Mouse (Mus musculus) G1E (cell line): ENCODE data around the gene Hfe. TPM values are rescaled to one million over a fixed set of nuclear protein-coding genes. Genes with fewer than 3 reads are reported as not detected.
A peak's percentile ranks its signal among the peaks of the same experiment; 100 is the strongest.

ENCODE experiments used
- ATAC-seq: 2 replicates; pipeline ENCODE4 v1.8.0; 2016; ENCODE audit warnings: mild to moderate bottlenecking; ENCODE audit not compliant: insufficient number of reproducible peaks, poor library complexity, low FRiP score, severe bottlenecking; ENCODE audit errors: extremely low read depth
- DNase-seq: peaks from one replicate; pipeline ENCODE4 v3.0.0; 2012; ENCODE audit warnings: low spot score
- H3K27me3 ChIP-seq: 2 replicates; pipeline ENCODE4 v1.6.1; 2012; ENCODE audit warnings: mild to moderate bottlenecking, low read length, inconsistent platforms; ENCODE audit not compliant: insufficient read depth
- H3K36me3 ChIP-seq: replicated peaks from 2 replicates; pipeline ENCODE3; 2012; ENCODE audit warnings: mild to moderate bottlenecking, inconsistent platforms
- H3K4me1 ChIP-seq: 2 replicates; pipeline ENCODE4 v1.6.1; 2012; ENCODE audit warnings: low read depth, low read length, inconsistent platforms, mixed read lengths; ENCODE audit not compliant: insufficient read depth
- H3K4me3 ChIP-seq: 2 replicates; pipeline ENCODE4 v1.5.1; 2012; ENCODE audit warnings: low read depth, mild to moderate bottlenecking, inconsistent platforms, low read length, moderate library complexity, mixed read lengths
- H3K9me3 ChIP-seq: replicated peaks from 2 replicates; pipeline ENCODE4 v1.6.1; 2012; ENCODE audit warnings: inconsistent platforms
- CTCF ChIP-seq: IDR thresholded peaks from 2 replicates; pipeline ENCODE4 v1.5.1; 2012; ENCODE audit warnings: low read depth, low read length, inconsistent platforms, mixed read lengths
- GATA1 ChIP-seq: IDR thresholded peaks from 2 replicates; pipeline ENCODE4 v1.6.1; 2012; ENCODE audit warnings: borderline replicate concordance, low read length, inconsistent platforms, mixed read lengths
- GATA2 ChIP-seq: IDR thresholded peaks from 2 replicates; pipeline ENCODE4 v1.6.1; 2012; ENCODE audit warnings: low read depth, low read length, inconsistent platforms, borderline replicate concordance
- POLR2AphosphoS5 ChIP-seq: IDR thresholded peaks from 2 replicates; pipeline ENCODE4 v1.6.1; 2012; ENCODE audit warnings: low read depth, low read length, inconsistent platforms; ENCODE audit not compliant: insufficient replicate concordance
- TAL1 ChIP-seq: conservative IDR thresholded peaks from 2 replicates; pipeline ENCODE4 v1.6.1; 2012; ENCODE audit warnings: low read depth, low read length, inconsistent platforms, mixed read lengths
- polyA plus RNA-seq: library from polyadenylated mRNA; stranded (reverse); fragments of >175 nt; gene quantifications from 2 replicates; pipeline ENCODE4 v1.2.3, GENCODE M21; 2012
- total RNA-seq, 2 experiments: library from RNA; stranded (forward) in 1 of 2; stranded (reverse) in 1 of 2; fragments of 200-1000 nt in 1 of 2; fragments of >200 nt in 1 of 2; fragmentation: Nextera tagmentation in 1 of 2; gene quantifications; 2 replicates each; pipeline ENCODE4 v1.2.3; 2014 to 2017

The Hfe gene
- total and polyA plus RNA-seq, 3 experiments = 0.16 TPM; not detected in 2

DNA sequence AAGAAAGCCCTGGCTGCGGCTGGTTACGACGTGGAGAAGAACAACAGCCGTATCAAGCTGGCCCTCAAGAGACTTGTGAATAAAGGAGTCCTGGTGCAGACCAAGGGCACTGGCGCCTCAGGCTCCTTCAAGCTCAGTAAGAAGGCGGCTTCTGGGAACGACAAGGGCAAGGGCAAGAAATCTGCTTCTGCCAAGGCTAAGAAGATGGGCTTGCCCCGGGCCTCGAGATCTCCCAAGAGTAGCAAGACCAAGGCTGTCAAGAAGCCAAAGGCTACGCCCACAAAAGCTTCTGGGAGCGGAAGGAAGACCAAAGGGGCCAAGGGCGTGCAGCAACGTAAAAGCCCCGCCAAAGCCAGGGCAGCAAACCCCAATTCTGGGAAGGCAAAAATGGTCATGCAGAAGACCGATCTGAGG lies 14.6 kb downstream of the Hfe start:
- ATAC-seq (no peak), DNase-seq (no peak)
- Histone ChIP-seq H3K4me1 (peaks cover 26% of the 10 kb centered on the region), H3K27me3 (no peaks in the 10 kb centered on the region), H3K4me3 (no peak overlapping the region; the same call in 1 of the 2 replicates), H3K36me3 (no peaks in the 10 kb centered on the region), H3K9me3 (no peaks in the 10 kb centered on the region)
- no peak for TF ChIP-seq TAL1
- TF ChIP-seq POLR2AphosphoS5 = no peak
- no peak for TF ChIP-seq GATA2
- TF ChIP-seq CTCF = no peak
- no peak for TF ChIP-seq GATA1

DNA sequence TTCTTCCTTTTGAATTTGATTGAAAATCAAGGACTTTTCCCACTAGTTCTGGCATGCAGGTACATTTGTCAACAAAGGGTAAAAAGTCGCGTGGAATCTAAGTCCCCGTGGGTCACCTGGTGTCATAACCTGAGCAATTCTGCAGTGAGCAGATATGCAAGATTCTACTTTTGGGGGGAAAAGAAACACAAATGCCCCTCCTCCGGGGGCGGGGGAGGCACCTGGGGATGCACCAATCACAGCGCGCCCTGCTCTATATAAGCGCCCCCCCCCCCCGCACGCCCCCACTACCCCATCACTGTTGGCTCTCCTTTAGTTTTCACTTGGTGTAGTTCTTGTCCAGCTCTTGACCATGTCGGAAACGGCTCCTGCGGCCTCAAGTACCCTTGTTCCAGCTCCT lies 15.1 kb downstream of the Hfe start, which contains the start of gene Hist1h1t:
Hist1h1t (plus strand) TSS at position 301 of the 400 bp plus-strand sequence.
- Histone ChIP-seq H3K36me3 (peaks cover 2% of the 10 kb centered on the region), H3K9me3 (no peaks in the 10 kb centered on the region), H3K4me1 (peaks cover 24% of the 10 kb centered on the region), H3K4me3 (no peak within 1 kb of the TSS; the same call in 1 of the 2 replicates), H3K27me3 (no peaks in the 10 kb centered on the region)
- TF ChIP-seq TAL1 (no peak), GATA2 (no peak)
- no peak for DNase-seq
- ATAC-seq = no peak

DNA sequence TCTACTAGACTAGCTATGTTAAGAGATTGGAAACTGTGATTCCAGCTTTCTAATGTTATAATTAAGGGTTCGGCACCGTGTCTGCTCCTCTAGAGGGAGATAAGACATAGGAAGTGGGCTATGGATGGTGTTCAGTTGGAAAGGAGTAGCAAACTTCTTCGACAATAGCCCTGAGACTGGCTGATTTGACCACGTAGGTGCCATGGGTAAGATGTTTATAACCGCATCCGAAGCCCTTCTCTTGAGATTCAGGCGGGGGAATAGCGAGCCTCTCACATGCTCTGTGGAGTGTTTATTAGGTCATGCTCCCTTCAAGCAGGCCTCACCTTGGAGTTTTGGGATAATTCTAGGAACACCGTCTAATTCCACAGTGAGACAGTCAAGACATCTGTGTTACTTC lies 15.7 kb downstream of the Hfe start:
- H3K27me3 ChIP-seq = no peaks in the 10 kb centered on the region
- no peaks in the 10 kb centered on the region for H3K9me3 ChIP-seq
- ATAC-seq (no peak), DNase-seq (no peak)
- H3K36me3 ChIP-seq = peaks cover 3% of the 10 kb centered on the region
- H3K4me3 ChIP-seq = no peak overlapping the region
- TF ChIP-seq GATA1 = no peak
- TF ChIP-seq TAL1 = no peak
- TF ChIP-seq CTCF = no peak
- no peak for TF ChIP-seq GATA2
- TF ChIP-seq POLR2AphosphoS5 = no peak
- H3K4me1 ChIP-seq = peaks cover 26% of the 10 kb centered on the region

DNA sequence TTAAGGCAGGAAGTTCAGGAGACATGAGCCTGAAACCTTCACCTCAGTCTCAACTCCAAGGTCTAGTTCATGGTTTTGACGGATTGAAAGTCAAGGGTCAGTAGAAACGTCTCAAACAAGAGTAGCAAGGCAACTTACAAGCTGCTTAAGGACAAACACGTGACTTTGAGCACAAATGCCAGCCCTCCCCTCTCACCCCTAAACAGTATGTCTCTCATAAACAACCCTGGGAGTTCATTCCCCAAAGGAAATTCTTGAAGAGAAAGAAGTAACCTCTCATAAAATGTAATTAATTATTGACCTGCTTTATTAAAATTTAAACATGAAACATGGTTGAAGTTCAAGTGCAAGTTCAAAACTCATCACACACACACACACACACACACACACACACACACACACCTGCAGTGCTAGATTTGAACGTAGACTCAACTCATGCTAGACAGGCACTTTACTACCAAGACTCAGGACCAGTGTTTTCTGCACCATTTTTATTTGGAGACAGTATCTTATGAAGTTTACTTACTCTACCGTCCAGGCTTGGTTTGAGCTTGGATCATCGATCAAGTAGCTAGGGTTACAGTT lies 16.7 kb downstream of the Hfe start:
- Histone ChIP-seq H3K9me3 (no peaks in the 10 kb centered on the region), H3K27me3 (no peaks in the 10 kb centered on the region), H3K4me3 (no peak overlapping the region), H3K36me3 (peaks cover 3% of the 10 kb centered on the region), H3K4me1 (peaks cover 29% of the 10 kb centered on the region)
- TF ChIP-seq CTCF (no peak), GATA2 (no peak), GATA1 (no peak)
- ATAC-seq (no peak), DNase-seq (no peak)

DNA sequence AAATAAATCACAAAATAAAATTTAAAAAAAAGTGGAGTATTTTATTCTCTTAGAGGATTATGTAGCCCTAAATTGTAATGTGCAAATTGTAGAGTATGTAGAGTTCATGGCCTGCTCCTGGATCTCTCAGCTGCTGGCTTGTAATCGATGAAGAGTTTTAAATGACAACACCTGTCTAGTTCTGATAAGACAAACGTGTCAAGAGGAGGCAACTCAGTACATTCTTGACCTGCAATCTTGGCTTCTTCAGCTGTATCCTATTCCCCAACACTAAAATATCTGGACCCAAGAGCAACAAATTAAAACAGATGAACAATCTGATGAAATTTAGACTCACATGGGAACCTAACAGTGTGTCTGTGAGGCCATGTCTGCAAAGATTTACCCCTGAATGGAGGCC lies 21.2 kb downstream of the Hfe start:
- H3K9me3 ChIP-seq = no peaks in the 10 kb centered on the region
- no peak for TF ChIP-seq GATA2
- no peak for TF ChIP-seq POLR2AphosphoS5
- no peak for TF ChIP-seq CTCF
- TF ChIP-seq TAL1 = 0 out of 2 replicates have a peak, but pooled peaks have one; percentile 10
- H3K36me3 ChIP-seq = peaks cover 3% of the 10 kb centered on the region
- ATAC-seq (no peak), DNase-seq (no peak)
- H3K4me3 ChIP-seq = no peak overlapping the region
- H3K27me3 ChIP-seq = no peaks in the 10 kb centered on the region
- H3K4me1 ChIP-seq = peaks cover 29% of the 10 kb centered on the region

DNA sequence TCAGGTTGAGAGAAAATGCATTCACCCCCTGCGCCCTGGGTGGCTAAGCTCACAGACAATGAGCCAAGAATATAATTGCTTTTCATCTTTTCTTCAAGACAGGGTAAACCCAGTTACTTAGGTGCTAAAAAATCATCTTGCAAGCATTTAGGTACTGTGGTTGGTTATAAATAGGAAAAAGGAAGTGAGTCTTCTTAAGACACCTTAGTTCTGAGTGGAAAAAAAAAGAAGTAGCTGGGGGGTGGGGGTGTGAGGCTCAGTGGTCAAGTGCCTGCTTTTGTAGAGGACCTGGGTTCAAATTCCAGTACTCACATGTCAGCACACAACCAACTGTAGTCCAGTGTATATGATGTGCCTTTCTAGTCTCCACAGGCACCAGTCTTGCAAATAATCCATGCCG lies 21.7 kb downstream of the Hfe start:
- H3K36me3 ChIP-seq = peaks cover 3% of the 10 kb centered on the region
- H3K4me1 ChIP-seq = peaks cover 29% of the 10 kb centered on the region
- no peak overlapping the region for H3K4me3 ChIP-seq
- ATAC-seq (no peak), DNase-seq (no peak)
- H3K9me3 ChIP-seq = no peaks in the 10 kb centered on the region
- TF ChIP-seq TAL1 = no peak
- TF ChIP-seq GATA1 = no peak
- no peak for TF ChIP-seq CTCF
- no peak for TF ChIP-seq POLR2AphosphoS5
- TF ChIP-seq GATA2 = no peak
- no peaks in the 10 kb centered on the region for H3K27me3 ChIP-seq

DNA sequence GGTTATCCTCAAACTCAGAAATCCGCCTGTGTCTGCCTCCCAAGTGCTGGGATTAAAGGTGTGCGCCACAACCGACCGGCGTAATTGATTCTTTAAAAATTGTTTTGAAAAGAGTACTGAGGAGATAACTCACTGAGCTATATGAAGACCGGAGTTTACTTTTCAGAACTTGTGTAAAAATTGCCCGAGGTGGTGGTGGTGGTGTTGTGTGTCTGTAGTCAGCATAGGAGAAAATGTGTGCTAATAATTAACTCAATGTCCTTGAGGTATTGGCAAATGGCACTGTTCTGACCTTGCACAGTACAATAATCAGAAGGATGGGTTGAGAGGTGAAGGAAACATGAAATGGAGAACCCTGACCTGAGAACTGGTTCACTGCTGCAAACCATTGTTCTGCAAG lies 22.7 kb downstream of the Hfe start:
- TF ChIP-seq POLR2AphosphoS5 = no peak
- no peak for TF ChIP-seq GATA2
- no peak for TF ChIP-seq TAL1
- no peak for TF ChIP-seq GATA1
- H3K27me3 ChIP-seq = no peaks in the 10 kb centered on the region
- DNase-seq = no peak
- H3K9me3 ChIP-seq = no peaks in the 10 kb centered on the region
- H3K4me1 ChIP-seq = peaks cover 29% of the 10 kb centered on the region
- H3K4me3 ChIP-seq = no peak overlapping the region
- ATAC-seq = no peak
- H3K36me3 ChIP-seq = peaks cover 3% of the 10 kb centered on the region
